Mouse (Mus musculus): ENCODE measurements around the gene Gse1. TPM values are rescaled to one million over a fixed set of nuclear protein-coding genes. Genes with fewer than 3 reads are reported as not detected.
A peak's percentile ranks its signal among the peaks of the same experiment; 100 is the strongest.

The Gse1 gene
- total RNA-seq, 1 experiment = 21.4 TPM

- TF ChIP-seq ZC3H11A (IDR thresholded peaks at IDR 0.05; ENCODE audit: borderline replicate concordance, low read depth, low read length) (no peak), HCFC1 (IDR thresholded peaks at IDR 0.05; ENCODE audit: borderline replicate concordance, insufficient read depth, low read length) (no peak), ZNF384 (IDR thresholded peaks at IDR 0.05; ENCODE audit: low read depth, low read length) (no peak), MAFK (IDR thresholded peaks at IDR 0.05; ENCODE audit: insufficient read depth, low read depth, low read length) (no peak), CHD2 (IDR thresholded peaks at IDR 0.05; ENCODE audit: low read depth, low read length) (no peak)
- peak; percentile 43 for DNase-seq (ENCODE audit: low read depth, low spot score)
- Histone ChIP-seq H3K4me3 (ENCODE audit: insufficient read depth in 1 of 2, low read depth in 1 of 2, low read length in 2 of 2, poor library complexity in 1 of 2, severe bottlenecking in 1 of 2) (peak overlapping the region in 1 of 2 experiments; percentile 16; a peak in 2 of 4 replicates), H3K36me3 (ENCODE audit: control insufficient read depth, insufficient read depth, low read length, poor library complexity, severe bottlenecking) (no peaks in the 10 kb centered on the region), H3K4me1 (ENCODE audit: control insufficient read depth in 2 of 2, insufficient read depth in 2 of 2, low read length in 2 of 2, poor library complexity in 1 of 2) (peaks cover 14 to 56% of the 10 kb centered on the region in 2 experiments), H3K9me3 (ENCODE audit: control insufficient read depth, insufficient read depth, low read depth, low read length) (no peaks in the 10 kb centered on the region), H3K27ac (ENCODE audit: insufficient read depth, low read depth, low read length, poor library complexity, severe bottlenecking) (peak overlapping the region; percentile 86), H3K9ac (ENCODE audit: insufficient read depth, low read depth, low read length, poor library complexity, severe bottlenecking) (peak overlapping the region; percentile 20; the same call in 1 of the 2 replicates)
- in situ Hi-C loops (cut with MboI; ENCODE audit: low sequenced_read_pairs in 2 of 2, unreplicated experiment in 2 of 2) = no loop called here
Measured at GRCm38 (mm10) chr8:120530954-120531656, 302.8 kb downstream of the Gse1 start.

- H3K9me3 ChIP-seq (ENCODE audit: control insufficient read depth, insufficient read depth, low read depth, low read length) = no peaks in the 10 kb centered on the region
- in situ Hi-C loops (cut with MboI; ENCODE audit: low sequenced_read_pairs in 2 of 2, unreplicated experiment in 2 of 2) = no loop called here
- no peak for TF ChIP-seq MAFK (IDR thresholded peaks at IDR 0.05; ENCODE audit: insufficient read depth, low read depth, low read length)
- no peak for TF ChIP-seq CHD2 (IDR thresholded peaks at IDR 0.05; ENCODE audit: low read depth, low read length)
- TF ChIP-seq ZC3H11A (IDR thresholded peaks at IDR 0.05; ENCODE audit: borderline replicate concordance, low read depth, low read length) = no peak
- no peak for TF ChIP-seq ZNF384 (IDR thresholded peaks at IDR 0.05; ENCODE audit: low read depth, low read length)
- no peak for TF ChIP-seq HCFC1 (IDR thresholded peaks at IDR 0.05; ENCODE audit: borderline replicate concordance, insufficient read depth, low read length)
- H3K4me1 ChIP-seq (ENCODE audit: control insufficient read depth in 2 of 2, insufficient read depth in 2 of 2, low read length in 2 of 2, poor library complexity in 1 of 2) = peaks cover 14 to 48% of the 10 kb centered on the region in 2 experiments
- H3K36me3 ChIP-seq (ENCODE audit: control insufficient read depth, insufficient read depth, low read length, poor library complexity, severe bottlenecking) = no peaks in the 10 kb centered on the region
- peak overlapping the region; percentile 13 to 24; a peak in 1 of 4 replicates for H3K4me3 ChIP-seq (ENCODE audit: insufficient read depth in 1 of 2, low read depth in 1 of 2, low read length in 2 of 2, poor library complexity in 1 of 2, severe bottlenecking in 1 of 2)
- H3K9ac ChIP-seq (ENCODE audit: insufficient read depth, low read depth, low read length, poor library complexity, severe bottlenecking) = peak overlapping the region; percentile 54; the same call in 1 of the 2 replicates
- DNase-seq (ENCODE audit: low read depth, low spot score) = no peak
- peak overlapping the region; percentile 86; the same call in 1 of the 2 replicates for H3K27ac ChIP-seq (ENCODE audit: insufficient read depth, low read depth, low read length, poor library complexity, severe bottlenecking)
Measured at GRCm38 (mm10) chr8:120531775-120532516, 303.7 kb downstream of the Gse1 start.

DNA sequence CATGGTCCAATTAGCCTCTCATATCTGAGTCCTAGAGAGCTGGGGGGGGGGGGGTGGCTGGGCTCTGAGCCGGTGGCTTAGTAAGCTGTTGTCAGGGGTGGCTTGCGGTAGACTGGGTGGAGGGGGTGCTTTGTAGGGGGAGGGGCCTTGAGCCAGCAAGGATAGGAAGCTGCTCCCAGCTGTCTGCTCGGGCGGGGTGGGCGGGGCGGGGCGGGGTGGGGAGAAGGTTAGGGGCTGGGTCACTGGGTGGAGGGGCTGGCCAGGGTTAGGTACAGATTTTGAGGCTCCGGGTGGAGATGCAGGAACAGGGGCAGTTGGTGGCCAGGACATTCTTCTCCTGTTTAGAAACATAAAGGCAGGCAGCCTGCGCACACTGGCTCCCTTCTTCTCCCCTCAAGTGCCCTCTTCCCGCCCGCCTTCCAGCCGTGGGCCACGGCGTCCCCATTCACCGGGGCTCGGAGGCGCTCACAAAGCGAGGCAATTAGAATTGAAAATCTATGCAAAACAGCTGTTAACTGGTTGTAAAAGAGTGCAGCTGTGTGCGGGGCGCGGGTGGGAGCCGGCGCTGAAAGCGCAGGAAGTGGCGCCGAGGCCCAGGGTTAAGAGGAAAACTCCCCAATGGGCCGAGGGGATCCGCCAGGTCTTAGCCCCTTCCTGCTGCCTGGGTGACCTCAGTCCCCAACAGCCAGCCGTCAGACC is 304.4 kb downstream of the Gse1 start:
- Histone ChIP-seq H3K9ac (ENCODE audit: insufficient read depth, low read depth, low read length, poor library complexity, severe bottlenecking) (peak overlapping the region; percentile 66; the same call in 1 of the 2 replicates), H3K4me1 (ENCODE audit: control insufficient read depth in 2 of 2, insufficient read depth in 2 of 2, low read length in 2 of 2, poor library complexity in 1 of 2) (peaks cover 14 to 41% of the 10 kb centered on the region in 2 experiments), H3K27ac (ENCODE audit: insufficient read depth, low read depth, low read length, poor library complexity, severe bottlenecking) (peak overlapping the region; percentile 65; the same call in 1 of the 2 replicates), H3K4me3 (ENCODE audit: insufficient read depth in 1 of 2, low read depth in 1 of 2, low read length in 2 of 2, poor library complexity in 1 of 2, severe bottlenecking in 1 of 2) (peak overlapping the region; percentile 24 to 60), H3K36me3 (ENCODE audit: control insufficient read depth, insufficient read depth, low read length, poor library complexity, severe bottlenecking) (no peaks in the 10 kb centered on the region), H3K9me3 (ENCODE audit: control insufficient read depth, insufficient read depth, low read depth, low read length) (no peaks in the 10 kb centered on the region)
- in situ Hi-C loops (cut with MboI; ENCODE audit: low sequenced_read_pairs in 2 of 2, unreplicated experiment in 2 of 2) = no loop called here
- TF ChIP-seq ZNF384 (IDR thresholded peaks at IDR 0.05; ENCODE audit: low read depth, low read length) (no peak), HCFC1 (IDR thresholded peaks at IDR 0.05; ENCODE audit: borderline replicate concordance, insufficient read depth, low read length) (no peak), MAFK (IDR thresholded peaks at IDR 0.05; ENCODE audit: insufficient read depth, low read depth, low read length) (no peak), ZC3H11A (IDR thresholded peaks at IDR 0.05; ENCODE audit: borderline replicate concordance, low read depth, low read length) (no peak), CHD2 (IDR thresholded peaks at IDR 0.05; ENCODE audit: low read depth, low read length) (no peak)
- DNase-seq (ENCODE audit: low read depth, low spot score) = peak; percentile 49

DNA sequence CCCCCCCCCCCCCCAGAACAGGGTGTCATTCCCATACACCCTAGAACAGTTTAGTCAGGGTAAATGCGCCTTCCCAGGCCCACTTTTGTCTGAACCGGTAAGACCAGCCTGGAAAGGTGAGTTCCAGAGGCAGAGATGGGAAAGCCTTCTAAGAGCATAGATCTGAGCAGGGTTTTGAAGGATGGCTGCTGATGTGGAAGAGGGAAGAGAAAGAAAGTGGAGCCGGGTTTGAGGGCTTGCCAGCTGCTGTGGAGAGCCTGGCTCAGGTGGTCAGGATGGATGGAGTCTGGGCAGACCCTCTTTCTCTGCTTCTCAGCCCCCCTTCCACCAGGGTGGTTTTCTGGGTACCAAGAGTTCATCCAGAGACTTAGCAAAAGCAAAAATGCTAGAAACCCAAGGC is 305.1 kb downstream of the Gse1 start:
- Histone ChIP-seq H3K4me1 (ENCODE audit: control insufficient read depth in 2 of 2, insufficient read depth in 2 of 2, low read length in 2 of 2, poor library complexity in 1 of 2) (peaks cover 11 to 35% of the 10 kb centered on the region in 2 experiments), H3K9ac (ENCODE audit: insufficient read depth, low read depth, low read length, poor library complexity, severe bottlenecking) (no peak overlapping the region; the same call in 1 of the 2 replicates), H3K36me3 (ENCODE audit: control insufficient read depth, insufficient read depth, low read length, poor library complexity, severe bottlenecking) (no peaks in the 10 kb centered on the region), H3K27ac (ENCODE audit: insufficient read depth, low read depth, low read length, poor library complexity, severe bottlenecking) (peak overlapping the region; percentile 54; the same call in 1 of the 2 replicates), H3K9me3 (ENCODE audit: control insufficient read depth, insufficient read depth, low read depth, low read length) (no peaks in the 10 kb centered on the region), H3K4me3 (ENCODE audit: insufficient read depth in 1 of 2, low read depth in 1 of 2, low read length in 2 of 2, poor library complexity in 1 of 2, severe bottlenecking in 1 of 2) (peak overlapping the region in 1 of 2 experiments; percentile 60; a peak in 2 of 4 replicates)
- in situ Hi-C loops (cut with MboI; ENCODE audit: low sequenced_read_pairs in 2 of 2, unreplicated experiment in 2 of 2) = no loop called here
- DNase-seq (ENCODE audit: low read depth, low spot score) = no peak
- no peak for TF ChIP-seq ZNF384 (IDR thresholded peaks at IDR 0.05; ENCODE audit: low read depth, low read length)
- no peak for TF ChIP-seq ZC3H11A (IDR thresholded peaks at IDR 0.05; ENCODE audit: borderline replicate concordance, low read depth, low read length)
- TF ChIP-seq MAFK (IDR thresholded peaks at IDR 0.05; ENCODE audit: insufficient read depth, low read depth, low read length) = no peak
- TF ChIP-seq HCFC1 (IDR thresholded peaks at IDR 0.05; ENCODE audit: borderline replicate concordance, insufficient read depth, low read length) = no peak
- no peak for TF ChIP-seq CHD2 (IDR thresholded peaks at IDR 0.05; ENCODE audit: low read depth, low read length)
